Mouse (Mus musculus): Measurements from ENCODE around the gene Iqsec1. TPM values are rescaled to one million over a fixed set of nuclear protein-coding genes. Genes with fewer than 3 reads are reported as not detected.

The Iqsec1 gene
- polyA plus RNA-seq, 1 experiment, result 124 TPM

GRCm38 (mm10) chr6:90945560-90946230 is 42.8 kb downstream of the Iqsec1 start:
- TF ChIP-seq CTCF (IDR thresholded peaks at IDR 0.05; ENCODE audit: borderline replicate concordance, control insufficient read depth, extremely low read depth, insufficient read depth, low read length, poor library complexity), result no peak
- no peak for TF ChIP-seq POLR2A (IDR thresholded peaks at IDR 0.05; ENCODE audit: control insufficient read depth, extremely low read depth, insufficient read depth, low read length, poor library complexity)
- DNase-seq, result no peak
- Histone ChIP-seq H3K4me3 (ENCODE audit: control insufficient read depth, insufficient read depth, low read length) (no peak overlapping the region), H3K27ac (ENCODE audit: control insufficient read depth, insufficient read depth, low read length) (no peak overlapping the region), H3K27me3 (ENCODE audit: control insufficient read depth, insufficient read depth, low read length) (no peaks in the 10 kb centered on the region), H3K36me3 (ENCODE audit: control insufficient read depth, insufficient read depth, low read length) (no peaks in the 10 kb centered on the region), H3K4me1 (replicated peaks; ENCODE audit: control insufficient read depth, insufficient read depth, low read length) (no peaks in the 10 kb centered on the region)
- 83% methylated on average over 2 of the region's 2 CpGs for WGBS

GRCm38 (mm10) chr6:90941257-90941656 is 47.2 kb downstream of the Iqsec1 start:
- no peaks in the 10 kb centered on the region for H3K27me3 ChIP-seq (ENCODE audit: control insufficient read depth, insufficient read depth, low read length)
- H3K27ac ChIP-seq (ENCODE audit: control insufficient read depth, insufficient read depth, low read length), result no peak overlapping the region

GRCm38 (mm10) chr6:90933656-90934055 is 54.8 kb downstream of the Iqsec1 start:
- H3K4me1 ChIP-seq (replicated peaks; ENCODE audit: control insufficient read depth, insufficient read depth, low read length), result no peaks in the 10 kb centered on the region
- TF ChIP-seq CTCF (IDR thresholded peaks at IDR 0.05; ENCODE audit: borderline replicate concordance, control insufficient read depth, extremely low read depth, insufficient read depth, low read length, poor library complexity), result no peak
- no peak for TF ChIP-seq POLR2A (IDR thresholded peaks at IDR 0.05; ENCODE audit: control insufficient read depth, extremely low read depth, insufficient read depth, low read length, poor library complexity)
- no peak overlapping the region for H3K4me3 ChIP-seq (ENCODE audit: control insufficient read depth, insufficient read depth, low read length)
- no peaks in the 10 kb centered on the region for H3K36me3 ChIP-seq (ENCODE audit: control insufficient read depth, insufficient read depth, low read length)
- no peak overlapping the region for H3K27ac ChIP-seq (ENCODE audit: control insufficient read depth, insufficient read depth, low read length)
- 93% methylated on average over 3 of the region's 3 CpGs for WGBS
- no peak for DNase-seq
- no peaks in the 10 kb centered on the region for H3K27me3 ChIP-seq (ENCODE audit: control insufficient read depth, insufficient read depth, low read length)

More at GRCm38 (mm10) chr6:90941257-90941656, 47.2 kb downstream of the Iqsec1 start:
- Histone ChIP-seq H3K4me3 (ENCODE audit: control insufficient read depth, insufficient read depth, low read length) (no peak overlapping the region), H3K4me1 (replicated peaks; ENCODE audit: control insufficient read depth, insufficient read depth, low read length) (no peaks in the 10 kb centered on the region), H3K36me3 (ENCODE audit: control insufficient read depth, insufficient read depth, low read length) (no peaks in the 10 kb centered on the region)
- 11% methylated on average over 3 of the region's 3 CpGs for WGBS
- DNase-seq, result no peak
- TF ChIP-seq CTCF (IDR thresholded peaks at IDR 0.05; ENCODE audit: borderline replicate concordance, control insufficient read depth, extremely low read depth, insufficient read depth, low read length, poor library complexity) (no peak), POLR2A (IDR thresholded peaks at IDR 0.05; ENCODE audit: control insufficient read depth, extremely low read depth, insufficient read depth, low read length, poor library complexity) (no peak)

GRCm38 (mm10) chr6:90928806-90929205 is 59.7 kb downstream of the Iqsec1 start:
- TF ChIP-seq CTCF (IDR thresholded peaks at IDR 0.05; ENCODE audit: borderline replicate concordance, control insufficient read depth, extremely low read depth, insufficient read depth, low read length, poor library complexity), result no peak
- Histone ChIP-seq H3K4me3 (ENCODE audit: control insufficient read depth, insufficient read depth, low read length) (no peak overlapping the region), H3K4me1 (replicated peaks; ENCODE audit: control insufficient read depth, insufficient read depth, low read length) (no peaks in the 10 kb centered on the region), H3K27me3 (ENCODE audit: control insufficient read depth, insufficient read depth, low read length) (no peaks in the 10 kb centered on the region), H3K36me3 (ENCODE audit: control insufficient read depth, insufficient read depth, low read length) (no peaks in the 10 kb centered on the region), H3K27ac (ENCODE audit: control insufficient read depth, insufficient read depth, low read length) (no peak overlapping the region)
- WGBS, result 87% methylated on average over 2 of the region's 2 CpGs
- no peak for DNase-seq

GRCm38 (mm10) chr6:90925472-90925871 is 63.0 kb downstream of the Iqsec1 start:
- Histone ChIP-seq H3K27me3 (ENCODE audit: control insufficient read depth, insufficient read depth, low read length) (no peaks in the 10 kb centered on the region), H3K4me3 (ENCODE audit: control insufficient read depth, insufficient read depth, low read length) (no peak overlapping the region), H3K27ac (ENCODE audit: control insufficient read depth, insufficient read depth, low read length) (no peak overlapping the region), H3K36me3 (ENCODE audit: control insufficient read depth, insufficient read depth, low read length) (no peaks in the 10 kb centered on the region), H3K4me1 (replicated peaks; ENCODE audit: control insufficient read depth, insufficient read depth, low read length) (no peaks in the 10 kb centered on the region; the same call in 1 of the 2 replicates)
- no peak for TF ChIP-seq CTCF (IDR thresholded peaks at IDR 0.05; ENCODE audit: borderline replicate concordance, control insufficient read depth, extremely low read depth, insufficient read depth, low read length, poor library complexity)
- no peak for TF ChIP-seq POLR2A (IDR thresholded peaks at IDR 0.05; ENCODE audit: control insufficient read depth, extremely low read depth, insufficient read depth, low read length, poor library complexity)
- 73% methylated on average over 3 of the region's 3 CpGs for WGBS
- DNase-seq, result no peak

- Histone ChIP-seq H3K27me3 (ENCODE audit: control insufficient read depth, insufficient read depth, low read length) (no peaks in the 10 kb centered on the region), H3K4me1 (replicated peaks; ENCODE audit: control insufficient read depth, insufficient read depth, low read length) (no peaks in the 10 kb centered on the region; the same call in 1 of the 2 replicates), H3K27ac (ENCODE audit: control insufficient read depth, insufficient read depth, low read length) (no peak overlapping the region), H3K4me3 (ENCODE audit: control insufficient read depth, insufficient read depth, low read length) (no peak overlapping the region), H3K36me3 (ENCODE audit: control insufficient read depth, insufficient read depth, low read length) (no peaks in the 10 kb centered on the region)
- 96% methylated on average over 3 of the region's 3 CpGs for WGBS
- no peak for DNase-seq
- no peak for TF ChIP-seq CTCF (IDR thresholded peaks at IDR 0.05; ENCODE audit: borderline replicate concordance, control insufficient read depth, extremely low read depth, insufficient read depth, low read length, poor library complexity)
- TF ChIP-seq POLR2A (IDR thresholded peaks at IDR 0.05; ENCODE audit: control insufficient read depth, extremely low read depth, insufficient read depth, low read length, poor library complexity), result no peak
Measured at GRCm38 (mm10) chr6:90924796-90925195, 63.7 kb downstream of the Iqsec1 start.

GRCm38 (mm10) chr6:90924379-90924778 is 64.1 kb downstream of the Iqsec1 start:
- Histone ChIP-seq H3K4me1 (replicated peaks; ENCODE audit: control insufficient read depth, insufficient read depth, low read length) (no peaks in the 10 kb centered on the region; the same call in 1 of the 2 replicates), H3K27ac (ENCODE audit: control insufficient read depth, insufficient read depth, low read length) (no peak overlapping the region), H3K4me3 (ENCODE audit: control insufficient read depth, insufficient read depth, low read length) (no peak overlapping the region), H3K27me3 (ENCODE audit: control insufficient read depth, insufficient read depth, low read length) (no peaks in the 10 kb centered on the region), H3K36me3 (ENCODE audit: control insufficient read depth, insufficient read depth, low read length) (no peaks in the 10 kb centered on the region)
- WGBS, result 75% methylated on average over 4 of the region's 4 CpGs
- TF ChIP-seq POLR2A (IDR thresholded peaks at IDR 0.05; ENCODE audit: control insufficient read depth, extremely low read depth, insufficient read depth, low read length, poor library complexity), result no peak
- no peak for TF ChIP-seq CTCF (IDR thresholded peaks at IDR 0.05; ENCODE audit: borderline replicate concordance, control insufficient read depth, extremely low read depth, insufficient read depth, low read length, poor library complexity)
- no peak for DNase-seq
